Mouse (Mus musculus): ENCODE measurements around the gene Arhgef16. TPM values are rescaled to one million over a fixed set of nuclear protein-coding genes. Genes with fewer than 3 reads are reported as not detected.

Arhgef16 gene
- polyA plus RNA-seq (2015; fragmentation: Nextera tagmentation; extraction: Ambion mirVana), result 39.8 and 44.6 TPM in 2 replicates

DNA sequence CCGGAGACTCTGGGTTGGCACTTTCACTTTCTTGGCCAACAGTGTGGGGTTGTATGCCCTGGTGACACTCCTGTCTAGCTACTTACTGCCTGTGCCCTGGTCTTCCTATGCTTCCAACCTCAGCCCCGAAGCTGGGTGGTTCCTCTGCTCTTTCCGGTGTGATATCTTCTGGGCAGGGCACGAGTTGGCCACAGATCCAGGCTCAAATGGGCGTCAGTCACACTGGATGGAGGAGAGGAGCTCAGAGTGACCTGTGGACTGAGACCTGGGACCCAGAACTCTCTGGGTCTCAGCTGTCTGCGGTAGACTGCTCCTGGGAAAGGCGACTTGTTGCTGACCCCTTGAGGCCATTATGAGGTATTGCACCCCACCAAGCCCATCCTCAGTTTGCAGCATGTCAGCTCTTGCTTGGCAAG lies at the start of gene Arhgef16:
Gene Arhgef16 (minus strand): TSS at position 211 of the 416 bp plus-strand sequence.
- H3K4me2 ChIP-seq (ENCODE audit: low read length), result peak within 1 kb of the TSS; percentile 62; the same call in 1 of the 2 replicates
- H3K36me3 ChIP-seq (ENCODE audit: insufficient read depth, low read length), result no peaks in the 10 kb centered on the region
- WGBS, result 24% methylated on average over 7 of the region's 7 CpGs
- H3K27me3 ChIP-seq (ENCODE audit: insufficient read depth, low read length), result peaks cover 11% of the 10 kb centered on the region; the same call in 1 of the 2 replicates
- no peak within 1 kb of the TSS for H3K4me3 ChIP-seq (replicated peaks; ENCODE audit: low read depth, low read length)
- 0 out of 2 replicates have a peak, but pooled peaks cover 7% of the 10 kb centered on the region for H3K4me1 ChIP-seq (replicated peaks; ENCODE audit: insufficient read depth, low read length)
- DNase-seq (ENCODE audit: low spot score) (peak; percentile 75), ATAC-seq (replicated peaks; ENCODE audit: low FRiP score, low read depth) (no peak)
- H3K27ac ChIP-seq, result peak within 1 kb of the TSS; percentile 19; the same call in 1 of the 2 replicates
- peak; percentile 88 for TF ChIP-seq CTCF (IDR thresholded peaks at IDR 0.05; ENCODE audit: low read depth)
- H3K9me3 ChIP-seq (replicated peaks; ENCODE audit: low read length), result no peaks in the 10 kb centered on the region
- no peak within 1 kb of the TSS for H3K9ac ChIP-seq (ENCODE audit: low read depth, low read length)

DNA sequence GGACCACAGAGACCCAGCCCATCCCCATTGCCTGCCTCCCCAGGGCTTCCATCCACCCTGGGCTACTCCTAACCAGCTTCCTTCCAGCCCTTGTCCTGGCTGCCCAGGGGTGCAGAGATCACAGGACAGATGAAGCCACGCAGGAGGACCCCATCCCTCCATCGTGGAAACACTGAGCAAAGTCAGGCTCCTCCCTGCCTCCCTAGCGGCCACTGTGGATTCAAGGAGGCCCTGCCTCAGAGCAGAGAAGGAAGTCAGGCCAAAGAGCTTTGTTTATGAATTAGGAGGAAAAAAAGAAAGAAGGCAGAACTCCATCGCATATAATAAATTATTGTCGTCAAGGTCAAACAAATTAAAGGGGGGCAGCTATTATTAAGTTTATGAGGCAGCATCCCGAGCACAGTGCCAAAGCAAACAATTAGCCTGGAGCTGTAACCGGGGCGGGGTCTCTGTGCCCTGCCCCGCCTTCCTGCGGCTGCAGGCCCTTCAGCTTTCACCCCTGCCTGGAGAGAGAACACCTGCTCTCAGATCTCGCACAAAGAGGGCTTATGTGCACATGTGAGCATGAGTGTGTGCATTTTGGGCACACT lies 46.8 kb upstream of the Arhgef16 start:
- Histone ChIP-seq H3K9ac (ENCODE audit: low read depth, low read length) (no peak overlapping the region), H3K4me3 (replicated peaks; ENCODE audit: low read depth, low read length) (no peak overlapping the region), H3K4me1 (replicated peaks; ENCODE audit: insufficient read depth, low read length) (peaks cover 16% of the 10 kb centered on the region), H3K4me2 (ENCODE audit: low read length) (no peak overlapping the region), H3K27ac (no peak overlapping the region), H3K9me3 (replicated peaks; ENCODE audit: low read length) (no peaks in the 10 kb centered on the region), H3K36me3 (ENCODE audit: insufficient read depth, low read length) (no peaks in the 10 kb centered on the region), H3K27me3 (ENCODE audit: insufficient read depth, low read length) (peaks cover 41% of the 10 kb centered on the region)
- 9% methylated on average over 11 of the region's 11 CpGs for WGBS
- DNase-seq (ENCODE audit: low spot score) (peak; percentile 95), ATAC-seq (replicated peaks; ENCODE audit: low FRiP score, low read depth) (no peak)
- TF ChIP-seq CTCF (IDR thresholded peaks at IDR 0.05; ENCODE audit: low read depth), result peak; percentile 45

DNA sequence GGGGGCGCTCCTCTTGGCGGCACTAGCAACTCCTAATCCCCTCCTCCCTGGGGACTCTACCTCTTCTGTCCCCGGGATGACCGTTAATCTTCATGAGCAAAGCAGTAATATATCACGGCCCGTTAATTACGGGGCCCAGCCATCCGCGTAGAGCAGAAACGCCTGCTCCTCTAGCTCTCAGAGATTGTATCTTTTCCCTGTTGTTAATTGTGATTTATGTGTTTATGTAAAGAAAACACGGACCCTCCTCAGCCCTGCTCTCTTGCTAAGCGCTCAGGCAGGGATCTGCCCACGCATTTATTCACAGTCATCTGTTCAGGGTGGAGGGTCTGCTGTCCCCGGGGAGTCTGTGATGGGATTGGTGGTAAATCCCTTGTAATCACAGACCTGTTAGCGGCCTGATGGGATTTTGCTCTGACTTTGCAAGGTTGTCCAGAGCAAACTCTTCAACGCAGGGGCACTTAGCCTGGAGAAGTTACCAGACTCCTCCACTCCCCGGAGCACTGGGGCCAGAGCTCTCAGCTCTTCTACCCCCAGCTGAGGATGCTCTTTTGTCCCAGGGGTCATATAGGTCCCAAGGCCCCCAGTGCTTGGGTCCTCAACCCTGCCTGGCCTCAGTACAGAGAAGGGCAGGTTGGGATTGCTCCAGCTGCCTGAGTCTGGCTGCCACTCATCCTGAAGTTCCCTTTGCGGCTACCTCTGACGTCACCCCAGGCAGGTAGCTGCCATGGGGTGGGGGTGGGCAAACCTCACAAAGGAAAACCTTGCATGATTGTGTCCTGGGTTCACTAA lies 45.5 kb upstream of the Arhgef16 start:
- TF ChIP-seq CTCF (IDR thresholded peaks at IDR 0.05; ENCODE audit: low read depth), result no peak
- Histone ChIP-seq H3K4me1 (replicated peaks; ENCODE audit: insufficient read depth, low read length) (peaks cover 16% of the 10 kb centered on the region), H3K27me3 (ENCODE audit: insufficient read depth, low read length) (peaks cover 38% of the 10 kb centered on the region), H3K36me3 (ENCODE audit: insufficient read depth, low read length) (no peaks in the 10 kb centered on the region), H3K27ac (0 out of 2 replicates have a peak overlapping the region, but pooled peaks have one; percentile 19), H3K4me3 (replicated peaks; ENCODE audit: low read depth, low read length) (no peak overlapping the region), H3K4me2 (ENCODE audit: low read length) (no peak overlapping the region), H3K9ac (ENCODE audit: low read depth, low read length) (no peak overlapping the region), H3K9me3 (replicated peaks; ENCODE audit: low read length) (0 out of 2 replicates have a peak, but pooled peaks cover 6% of the 10 kb centered on the region)
- 7% methylated on average over 19 of the region's 19 CpGs for WGBS
- ATAC-seq (replicated peaks; ENCODE audit: low FRiP score, low read depth) (peak; percentile 55; the same call in 1 of the 2 replicates), DNase-seq (ENCODE audit: low spot score) (peak; percentile 94)

DNA sequence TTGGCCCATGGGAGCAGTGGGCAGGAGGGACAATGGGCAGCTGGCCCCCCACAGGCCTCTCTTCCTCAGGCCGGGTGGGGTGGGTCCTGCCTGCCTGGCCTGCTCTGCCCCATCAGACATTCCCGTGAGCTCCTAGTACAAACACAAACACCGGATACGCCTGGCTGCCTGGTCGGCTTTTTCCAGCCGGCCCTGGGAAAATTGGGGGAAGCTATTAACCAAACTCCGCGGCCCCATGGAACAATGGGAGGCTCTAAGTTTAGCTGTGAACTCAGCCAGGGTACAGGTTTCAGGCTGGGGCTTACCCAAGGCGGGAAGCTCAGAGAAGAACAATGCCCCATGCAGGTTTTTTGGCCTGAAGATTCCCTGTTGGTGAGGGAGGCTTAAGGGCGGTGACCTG lies 35.2 kb upstream of the Arhgef16 start:
- no peaks in the 10 kb centered on the region for H3K36me3 ChIP-seq (ENCODE audit: insufficient read depth, low read length)
- DNase-seq (ENCODE audit: low spot score) (peak; percentile 57), ATAC-seq (replicated peaks; ENCODE audit: low FRiP score, low read depth) (peak; percentile 58; the same call in 1 of the 2 replicates)
- H3K27me3 ChIP-seq (ENCODE audit: insufficient read depth, low read length), result peaks cover 30% of the 10 kb centered on the region
- peak overlapping the region; percentile 38 for H3K27ac ChIP-seq
- H3K9ac ChIP-seq (ENCODE audit: low read depth, low read length), result no peak overlapping the region
- no peak overlapping the region for H3K4me2 ChIP-seq (ENCODE audit: low read length)
- H3K4me1 ChIP-seq (replicated peaks; ENCODE audit: insufficient read depth, low read length), result peaks cover 11% of the 10 kb centered on the region; the same call in 1 of the 2 replicates
- TF ChIP-seq CTCF (IDR thresholded peaks at IDR 0.05; ENCODE audit: low read depth), result no peak
- H3K9me3 ChIP-seq (replicated peaks; ENCODE audit: low read length), result no peaks in the 10 kb centered on the region
- no peak overlapping the region for H3K4me3 ChIP-seq (replicated peaks; ENCODE audit: low read depth, low read length)
- WGBS, result 15% methylated on average over 10 of the region's 10 CpGs

DNA sequence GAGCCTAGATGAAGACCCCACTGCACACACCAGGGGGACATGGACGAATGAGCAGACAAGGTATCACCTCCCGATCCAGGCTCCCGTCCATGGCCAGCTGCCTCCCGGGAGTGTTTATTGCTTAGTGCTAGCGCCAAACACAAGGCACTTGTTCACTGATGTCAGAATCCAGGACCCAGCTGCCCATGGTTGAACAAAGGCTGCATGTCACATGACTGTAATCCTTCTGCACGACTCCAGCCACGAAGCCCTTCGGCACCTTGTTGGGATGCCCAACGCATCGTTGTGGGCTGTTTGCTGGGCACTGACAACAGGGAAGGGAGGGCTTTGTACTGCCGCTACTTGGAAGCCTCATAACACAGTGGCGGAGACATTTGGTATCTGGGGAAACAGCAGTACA lies 34.3 kb upstream of the Arhgef16 start, which contains the start of gene B230104I21Rik:
Gene B230104I21Rik (plus strand): TSS at position 367 of the 400 bp plus-strand sequence.
- ATAC-seq (replicated peaks; ENCODE audit: low FRiP score, low read depth) (0 out of 2 replicates have a peak, but pooled peaks have one; percentile 15), DNase-seq (ENCODE audit: low spot score) (no peak)
- Histone ChIP-seq H3K27ac (peak within 1 kb of the TSS; percentile 51), H3K36me3 (ENCODE audit: insufficient read depth, low read length) (no peaks in the 10 kb centered on the region), H3K9ac (ENCODE audit: low read depth, low read length) (no peak within 1 kb of the TSS), H3K27me3 (ENCODE audit: insufficient read depth, low read length) (peaks cover 22% of the 10 kb centered on the region), H3K9me3 (replicated peaks; ENCODE audit: low read length) (no peaks in the 10 kb centered on the region), H3K4me1 (replicated peaks; ENCODE audit: insufficient read depth, low read length) (peaks cover 13% of the 10 kb centered on the region; the same call in 1 of the 2 replicates), H3K4me2 (ENCODE audit: low read length) (peak within 1 kb of the TSS; percentile 27; the same call in 1 of the 2 replicates), H3K4me3 (replicated peaks; ENCODE audit: low read depth, low read length) (no peak within 1 kb of the TSS)
- TF ChIP-seq CTCF (IDR thresholded peaks at IDR 0.05; ENCODE audit: low read depth), result no peak
- WGBS, result 38% methylated on average over 12 of the region's 12 CpGs
